Mouse (Mus musculus) hindbrain, embryonic 11.5 days (tissue): Measurements from ENCODE around the gene Myrfl. TPM values are rescaled to one million over a fixed set of nuclear protein-coding genes. Genes with fewer than 3 reads are reported as not detected.

Experiments
- ATAC-seq: fragments of 200-750 bp; cut with Nextera tagmentation; 2 replicates; pipeline ENCODE4 v1.8.0; 2017; ENCODE audit warnings: mild to moderate bottlenecking, moderate TSS enrichment, moderate library complexity; ENCODE audit not compliant: low FRiP score
- DNase-seq: peaks from one replicate; pipeline ENCODE4 v3.0.0-alpha.2; 2015; ENCODE audit warnings: low spot score
- H3K27ac ChIP-seq: fragments of 300-500 bp; sonication (generic); 2 replicates; pipeline ENCODE4 v1.5.1; 2014; ENCODE audit warnings: mild to moderate bottlenecking, low read depth, low read length
- H3K27me3 ChIP-seq: fragments of 300-500 bp; sonication (generic); 2 replicates; pipeline ENCODE4 v1.6.1; 2014; ENCODE audit warnings: mild to moderate bottlenecking, low read length, moderate library complexity, mixed read lengths; ENCODE audit not compliant: control insufficient read depth, insufficient read depth
- H3K36me3 ChIP-seq: fragments of 300-500 bp; sonication (generic); 2 replicates; pipeline ENCODE4 v1.6.1; 2014; ENCODE audit warnings: mild to moderate bottlenecking, low read length, moderate library complexity, mixed read lengths; ENCODE audit not compliant: control insufficient read depth, insufficient read depth
- H3K4me1 ChIP-seq: fragments of 300-500 bp; sonication (generic); replicated peaks from 2 replicates; pipeline ENCODE4 v1.6.1; 2014; ENCODE audit warnings: low read length, mixed read lengths; ENCODE audit not compliant: control insufficient read depth, insufficient read depth
- H3K4me2 ChIP-seq: fragments of 300-500 bp; sonication (generic); replicated peaks from 2 replicates; pipeline ENCODE4 v1.6.1; 2014; ENCODE audit warnings: mild to moderate bottlenecking, low read depth, low read length
- H3K4me3 ChIP-seq: fragments of 300-500 bp; sonication (generic); 2 replicates; pipeline ENCODE4 v1.5.1; 2014; ENCODE audit warnings: low read depth, low read length
- H3K9ac ChIP-seq: fragments of 300-500 bp; sonication (generic); 2 replicates; pipeline ENCODE4 v1.6.1; 2014; ENCODE audit warnings: low read depth, low read length
- H3K9me3 ChIP-seq: fragments of 300-500 bp; sonication (generic); 2 replicates; pipeline ENCODE4 v1.6.1; 2016; ENCODE audit warnings: low read length; ENCODE audit not compliant: control insufficient read depth
- WGBS: fragments of 180-500 bp; shearing (Covaris S2); extraction: QIAGEN DNeasy Blood & Tissue Kit; methylation state at CpG from one replicate; pipeline ENCODE4 v1.1.7; 2014; 5-methylcytosine and 5-hydroxymethylcytosine counted together
- polyA plus RNA-seq: library from polyadenylated mRNA; unstranded; fragments of >200 nt; fragmentation: Nextera tagmentation; extraction: Ambion mirVana; gene quantifications from 2 replicates; pipeline ENCODE4 v1.2.1, GENCODE M21; 2014

Gene Myrfl
- polyA plus RNA-seq, result 0.17 and 0.20 TPM in 2 replicates

GRCm38 (mm10) chr10:116896336-116897177, at the start of gene Myrfl:
Gene Myrfl, minus strand, starts transcription at chr10:116896919.
- ATAC-seq (no peak), DNase-seq (no peak)
- H3K27me3 ChIP-seq, result no peaks in the 10 kb centered on the region
- no peak within 1 kb of the TSS for H3K9ac ChIP-seq
- H3K4me2 ChIP-seq, result no peak within 1 kb of the TSS
- H3K4me1 ChIP-seq, result no peaks in the 10 kb centered on the region
- H3K27ac ChIP-seq, result no peak within 1 kb of the TSS
- no peaks in the 10 kb centered on the region for H3K36me3 ChIP-seq
- WGBS, result 87% methylated on average over 17 of the region's 17 CpGs
- no peak within 1 kb of the TSS for H3K4me3 ChIP-seq
- no peaks in the 10 kb centered on the region for H3K9me3 ChIP-seq

- Histone ChIP-seq H3K9ac (no peak overlapping the region), H3K4me3 (no peak overlapping the region), H3K36me3 (0 out of 2 replicates have a peak, but pooled peaks cover 2% of the 10 kb centered on the region), H3K4me2 (no peak overlapping the region), H3K9me3 (no peaks in the 10 kb centered on the region), H3K27me3 (no peaks in the 10 kb centered on the region), H3K27ac (no peak overlapping the region), H3K4me1 (no peaks in the 10 kb centered on the region)
- WGBS, result 71% methylated on average over 10 of the region's 10 CpGs
- ATAC-seq (no peak), DNase-seq (no peak)
Measured at GRCm38 (mm10) chr10:116944940-116945339, 48.2 kb upstream of the Myrfl start.

- H3K36me3 ChIP-seq, result 0 out of 2 replicates have a peak, but pooled peaks cover 2% of the 10 kb centered on the region
- H3K4me1 ChIP-seq, result no peaks in the 10 kb centered on the region
- H3K4me3 ChIP-seq, result no peak overlapping the region
- no peak overlapping the region for H3K9ac ChIP-seq
- H3K27me3 ChIP-seq, result no peaks in the 10 kb centered on the region
- no peaks in the 10 kb centered on the region for H3K9me3 ChIP-seq
- no peak overlapping the region for H3K27ac ChIP-seq
- no peak for DNase-seq
- H3K4me2 ChIP-seq, result no peak overlapping the region
- 86% methylated on average over 3 of the region's 3 CpGs for WGBS
- no peak for ATAC-seq
Measured at GRCm38 (mm10) chr10:116944144-116944543, 47.4 kb upstream of the Myrfl start.

- H3K27me3 ChIP-seq, result no peaks in the 10 kb centered on the region
- H3K4me2 ChIP-seq, result no peak overlapping the region
- no peak overlapping the region for H3K4me3 ChIP-seq
- 0 out of 2 replicates have a peak, but pooled peaks cover 2% of the 10 kb centered on the region for H3K36me3 ChIP-seq
- WGBS, result 93% methylated on average over 6 of the region's 6 CpGs
- no peak overlapping the region for H3K27ac ChIP-seq
- H3K4me1 ChIP-seq, result no peaks in the 10 kb centered on the region
- ATAC-seq, result no peak
- no peaks in the 10 kb centered on the region for H3K9me3 ChIP-seq
- DNase-seq, result peak; percentile 24
- H3K9ac ChIP-seq, result no peak overlapping the region
Measured at GRCm38 (mm10) chr10:116943025-116943424, 46.3 kb upstream of the Myrfl start.

- Histone ChIP-seq H3K4me2 (no peak overlapping the region), H3K27me3 (no peaks in the 10 kb centered on the region), H3K4me1 (no peaks in the 10 kb centered on the region), H3K9me3 (no peaks in the 10 kb centered on the region), H3K4me3 (no peak overlapping the region), H3K27ac (no peak overlapping the region), H3K9ac (no peak overlapping the region), H3K36me3 (no peaks in the 10 kb centered on the region)
- no peak for DNase-seq
- ATAC-seq, result no peak
- WGBS, result 80% methylated on average over 12 of the region's 12 CpGs
Measured at GRCm38 (mm10) chr10:116935028-116935427, 38.3 kb upstream of the Myrfl start.

GRCm38 (mm10) chr10:116933794-116934193, 37.1 kb upstream of the Myrfl start:
- H3K36me3 ChIP-seq, result no peaks in the 10 kb centered on the region
- WGBS, result 93% methylated on average over 7 of the region's 7 CpGs
- no peak for ATAC-seq

GRCm38 (mm10) chr10:116932418-116932817, 35.7 kb upstream of the Myrfl start:
- no peak for ATAC-seq
- Histone ChIP-seq H3K4me1 (no peaks in the 10 kb centered on the region), H3K27me3 (no peaks in the 10 kb centered on the region), H3K4me3 (no peak overlapping the region), H3K9me3 (no peaks in the 10 kb centered on the region), H3K36me3 (0 out of 2 replicates have a peak, but pooled peaks cover 1% of the 10 kb centered on the region), H3K4me2 (no peak overlapping the region), H3K27ac (no peak overlapping the region), H3K9ac (no peak overlapping the region)
- 86% methylated on average over 13 of the region's 13 CpGs for WGBS
- DNase-seq, result no peak

More at GRCm38 (mm10) chr10:116933794-116934193, 37.1 kb upstream of the Myrfl start:
- no peak overlapping the region for H3K27ac ChIP-seq
- H3K4me3 ChIP-seq, result no peak overlapping the region
- no peak overlapping the region for H3K9ac ChIP-seq
- DNase-seq, result no peak
- no peaks in the 10 kb centered on the region for H3K4me1 ChIP-seq
- H3K9me3 ChIP-seq, result no peaks in the 10 kb centered on the region
- H3K4me2 ChIP-seq, result no peak overlapping the region
- H3K27me3 ChIP-seq, result no peaks in the 10 kb centered on the region

- H3K4me2 ChIP-seq, result no peak overlapping the region
- H3K4me1 ChIP-seq, result no peaks in the 10 kb centered on the region
- no peaks in the 10 kb centered on the region for H3K27me3 ChIP-seq
- no peak overlapping the region for H3K27ac ChIP-seq
- 88% methylated on average over 15 of the region's 15 CpGs for whole genome bisulfite sequencing
- H3K9me3 ChIP-seq, result no peaks in the 10 kb centered on the region
- DNase-seq, result no peak
- 0 out of 2 replicates have a peak, but pooled peaks cover 4% of the 10 kb centered on the region for H3K36me3 ChIP-seq
- ATAC-seq, result no peak
- H3K9ac ChIP-seq, result no peak overlapping the region
- no peak overlapping the region for H3K4me3 ChIP-seq
Measured at GRCm38 (mm10) chr10:116931497-116932179, 34.9 kb upstream of the Myrfl start.
